Mouse (Mus musculus): ENCODE measurements at regions not wholly inside any gene's neighbourhood (a gene's known extent, or its start where the extent isn't known, plus 50 kb on each side); places are given as distances from the start of the nearest gene placed in this dataset.

DNA sequence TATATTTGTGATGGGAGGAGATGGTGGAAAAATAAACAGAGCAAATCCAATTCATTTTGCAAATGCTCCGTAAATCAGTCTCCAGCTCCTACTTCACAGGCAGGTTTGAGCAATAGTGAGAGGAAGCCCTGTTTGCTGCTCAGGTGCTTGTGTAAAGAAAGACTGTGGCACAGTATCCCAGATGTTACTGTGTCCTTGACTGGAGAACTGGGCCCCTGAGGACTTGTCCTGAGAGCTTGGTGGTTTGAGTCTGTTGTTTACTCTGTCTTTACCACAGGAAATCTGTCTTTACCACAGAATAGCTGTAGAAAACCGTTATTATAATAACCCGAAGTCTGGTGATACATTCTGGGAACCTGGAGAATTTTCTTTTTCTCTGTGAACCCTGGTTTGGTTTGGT, 112.4 kb downstream of the Olfr721-ps1 start:
- TF ChIP-seq CTCF (IDR thresholded peaks at IDR 0.05; ENCODE audit: low read depth) (no peak), EP300 (IDR thresholded peaks at IDR 0.05; ENCODE audit: low read depth) (no peak)
